Mouse (Mus musculus) liver, postnatal 0 days (tissue): ENCODE measurements around the gene Csnk2a2. TPM values are rescaled to one million over a fixed set of nuclear protein-coding genes. Genes with fewer than 3 reads are reported as not detected.

Experiments
- ATAC-seq: fragments of 200-750 bp; cut with Nextera tagmentation; 2 replicates; pipeline ENCODE4 v1.8.0; 2017; ENCODE audit warnings: mild to moderate bottlenecking, moderate library complexity
- DNase-seq: peaks from one replicate; pipeline ENCODE4 v3.0.0-alpha.2; 2016
- H3K27ac ChIP-seq: fragments of 300-500 bp; sonication (generic); 2 replicates; pipeline ENCODE4 v1.5.1; 2014; ENCODE audit warnings: antibody characterized with exemption, moderate library complexity, mild to moderate bottlenecking, low read depth
- H3K27me3 ChIP-seq: fragments of 300-500 bp; sonication (generic); 2 replicates; pipeline ENCODE4 v1.6.1; 2014; ENCODE audit warnings: low read length, control low read depth, mixed read lengths; ENCODE audit not compliant: insufficient read depth
- H3K36me3 ChIP-seq: fragments of 300-500 bp; sonication (generic); replicated peaks from 2 replicates; pipeline ENCODE4 v1.6.1; 2014; ENCODE audit warnings: mild to moderate bottlenecking, control low read depth, low read length, moderate library complexity, mixed read lengths; ENCODE audit not compliant: insufficient read depth
- H3K4me1 ChIP-seq: fragments of 300-500 bp; sonication (generic); 2 replicates; pipeline ENCODE4 v1.6.1; 2014; ENCODE audit warnings: antibody characterized with exemption, mild to moderate bottlenecking, control low read depth; ENCODE audit not compliant: insufficient read depth
- H3K4me2 ChIP-seq: fragments of 300-500 bp; sonication (generic); 2 replicates; pipeline ENCODE4 v1.6.1; 2014; ENCODE audit warnings: low read depth, mild to moderate bottlenecking, low read length, moderate library complexity, mixed read lengths
- H3K4me3 ChIP-seq: fragments of 300-500 bp; sonication (generic); 2 replicates; pipeline ENCODE4 v1.5.1; 2014; ENCODE audit warnings: low read depth, low read length
- H3K9ac ChIP-seq: fragments of 300-500 bp; sonication (generic); replicated peaks from 2 replicates; pipeline ENCODE4 v1.6.1; 2014; ENCODE audit warnings: mild to moderate bottlenecking, moderate library complexity
- H3K9me3 ChIP-seq: fragments of 300-500 bp; sonication (generic); 2 replicates; pipeline ENCODE4 v1.6.1; 2016; ENCODE audit warnings: mild to moderate bottlenecking, control low read depth, low read length, mixed read lengths
- CTCF ChIP-seq: sonication (generic); IDR thresholded peaks from 2 replicates; pipeline ENCODE4 v1.5.1; 2016; ENCODE audit warnings: antibody characterized with exemption, low read depth
- EP300 ChIP-seq: IDR thresholded peaks from 2 replicates; pipeline ENCODE4 v1.6.1; 2016; ENCODE audit warnings: antibody characterized with exemption, low read depth, mild to moderate bottlenecking
- WGBS: fragments of 180-500 bp; shearing (Covaris S2); extraction: QIAGEN DNeasy Blood & Tissue Kit; methylation state at CpG from one replicate; pipeline ENCODE4 v1.1.7; 2014; ENCODE audit not compliant: insufficient replicate concordance; 5-methylcytosine and 5-hydroxymethylcytosine counted together
- polyA plus RNA-seq: library from polyadenylated mRNA; unstranded; fragments of >200 nt; fragmentation: Nextera tagmentation; extraction: Ambion mirVana; gene quantifications from 2 replicates; pipeline ENCODE4 v1.2.1, GENCODE M21; 2015

The Csnk2a2 gene
- polyA plus RNA-seq, 1 experiment from 2014 or later: 4.7 TPM

DNA sequence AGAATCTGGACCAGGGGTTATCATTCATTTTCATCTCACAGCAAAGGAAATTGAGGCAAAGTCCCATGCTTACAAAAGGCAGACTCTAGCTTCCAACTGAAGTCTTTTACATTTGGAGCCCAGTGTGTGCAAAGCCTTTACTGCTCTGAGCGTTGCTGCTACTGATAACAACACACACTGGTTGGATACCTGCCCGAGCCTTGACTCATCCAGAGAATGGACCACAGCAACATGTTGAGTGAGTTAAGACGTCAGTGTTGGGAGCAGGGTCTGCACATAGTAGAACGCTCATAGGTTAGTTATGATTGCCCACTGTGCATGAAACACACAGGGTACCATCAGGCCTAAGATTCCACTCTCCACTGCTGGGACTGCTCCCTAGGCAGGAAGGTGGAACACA is 34.2 kb upstream of the Csnk2a2 start:
- Histone ChIP-seq H3K27ac (no peak overlapping the region), H3K4me2 (no peak overlapping the region), H3K4me3 (no peak overlapping the region), H3K27me3 (no peaks in the 10 kb centered on the region), H3K9me3 (no peaks in the 10 kb centered on the region), H3K4me1 (no peaks in the 10 kb centered on the region), H3K36me3 (no peaks in the 10 kb centered on the region), H3K9ac (no peak overlapping the region)
- TF ChIP-seq CTCF (no peak), EP300 (no peak)
- DNase-seq: no peak
- no peak for ATAC-seq
- 71% methylated on average over 4 of the region's 4 CpGs for WGBS

DNA sequence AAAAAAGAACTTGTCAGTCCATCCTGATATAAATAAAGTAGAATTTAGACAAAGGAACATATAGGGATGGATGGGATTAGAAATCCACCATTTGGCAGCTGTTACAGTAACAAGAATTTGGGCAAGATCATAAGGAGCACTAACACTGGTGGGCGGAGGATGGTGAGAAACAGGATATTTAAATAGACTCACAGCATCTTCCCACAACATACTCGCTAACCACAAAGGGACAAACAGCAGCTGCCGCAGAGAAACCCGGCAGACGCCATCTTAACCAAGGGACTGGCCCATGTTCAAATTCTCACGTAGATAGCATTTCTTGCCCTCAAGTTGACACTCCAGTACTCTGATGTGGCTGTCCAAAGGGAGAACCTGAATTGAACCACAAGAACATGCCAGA is 27.1 kb upstream of the Csnk2a2 start:
- WGBS: 79% methylated on average over 6 of the region's 6 CpGs
- H3K4me1 ChIP-seq: no peaks in the 10 kb centered on the region
- DNase-seq (no peak), ATAC-seq (no peak)
- H3K4me3 ChIP-seq: no peak overlapping the region
- H3K27ac ChIP-seq: no peak overlapping the region
- TF ChIP-seq EP300 (no peak), CTCF (no peak)
- no peaks in the 10 kb centered on the region for H3K36me3 ChIP-seq
- H3K9ac ChIP-seq: no peak overlapping the region
- H3K4me2 ChIP-seq: no peak overlapping the region
- H3K9me3 ChIP-seq: no peaks in the 10 kb centered on the region
- H3K27me3 ChIP-seq: no peaks in the 10 kb centered on the region

DNA sequence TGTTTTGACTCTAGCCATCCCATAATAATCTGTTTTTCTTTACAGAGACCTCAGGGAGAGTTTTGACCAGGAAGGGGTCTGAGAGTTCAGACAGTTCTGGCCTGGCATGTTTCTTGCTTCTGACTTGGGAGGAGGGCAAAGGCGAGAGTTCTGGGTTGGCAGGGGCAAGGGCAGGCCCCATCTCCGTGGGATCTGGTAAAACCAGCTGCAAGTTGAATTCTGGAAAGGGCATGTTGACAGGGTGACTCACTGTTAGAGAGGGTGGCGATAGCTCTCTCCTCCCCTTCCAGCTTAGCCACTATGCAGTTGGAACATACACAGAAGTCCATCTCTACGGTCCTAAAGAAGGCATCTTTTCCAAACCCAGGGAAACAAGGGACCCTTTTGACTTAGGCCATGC is 23.4 kb upstream of the Csnk2a2 start:
- no peak overlapping the region for H3K4me2 ChIP-seq
- ATAC-seq (no peak), DNase-seq (no peak)
- H3K27me3 ChIP-seq: no peaks in the 10 kb centered on the region
- WGBS: 65% methylated on average over 4 of the region's 4 CpGs
- no peaks in the 10 kb centered on the region for H3K9me3 ChIP-seq
- no peak overlapping the region for H3K9ac ChIP-seq
- H3K4me3 ChIP-seq: no peak overlapping the region
- TF ChIP-seq EP300 (no peak), CTCF (no peak)
- H3K36me3 ChIP-seq: no peaks in the 10 kb centered on the region
- H3K27ac ChIP-seq: no peak overlapping the region
- H3K4me1 ChIP-seq: no peaks in the 10 kb centered on the region

DNA sequence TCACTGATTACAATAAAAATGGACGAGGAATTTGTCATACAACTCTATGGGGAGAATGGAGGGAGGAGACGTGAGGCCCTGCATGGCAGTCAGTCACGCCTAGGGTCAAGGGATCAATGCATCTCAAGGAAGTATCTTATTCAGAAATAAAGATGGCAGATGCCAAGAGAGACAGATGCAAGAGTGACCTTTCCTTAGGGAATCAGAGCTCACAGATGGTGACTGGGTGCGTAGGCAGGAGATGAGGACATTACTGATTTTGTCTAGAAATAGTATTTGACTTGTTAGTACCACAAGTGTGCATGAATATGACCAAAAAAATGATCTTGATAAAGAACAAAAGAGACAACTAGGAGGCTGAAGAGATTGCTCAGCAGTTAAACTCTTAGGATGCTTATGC is 22.4 kb upstream of the Csnk2a2 start:
- Histone ChIP-seq H3K36me3 (no peaks in the 10 kb centered on the region), H3K27me3 (no peaks in the 10 kb centered on the region), H3K4me1 (no peaks in the 10 kb centered on the region), H3K9me3 (no peaks in the 10 kb centered on the region), H3K4me3 (no peak overlapping the region), H3K27ac (no peak overlapping the region), H3K9ac (no peak overlapping the region), H3K4me2 (no peak overlapping the region)
- ATAC-seq (no peak), DNase-seq (no peak)
- TF ChIP-seq CTCF (no peak), EP300 (no peak)
- WGBS: 67% methylated on average over 4 of the region's 4 CpGs

DNA sequence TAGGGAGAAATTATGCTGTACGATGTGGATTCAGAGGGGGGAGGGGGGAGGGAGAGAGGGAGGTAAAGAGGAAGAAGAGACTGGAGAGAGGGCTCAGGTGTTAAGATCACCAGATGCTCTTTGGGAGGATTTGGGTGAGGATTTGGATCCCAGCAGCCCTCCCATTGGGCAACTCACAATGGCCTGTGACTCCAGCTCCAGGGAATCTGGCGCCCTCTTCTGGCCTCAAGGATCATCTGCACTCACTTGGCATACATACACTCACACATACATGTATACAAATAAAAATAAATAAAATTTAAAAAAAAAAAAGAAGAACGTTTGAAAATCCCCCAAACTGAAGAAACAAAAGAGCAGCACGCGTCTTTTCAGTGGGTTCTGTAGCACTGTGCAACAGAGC is 16.4 kb upstream of the Csnk2a2 start:
- Histone ChIP-seq H3K27me3 (no peaks in the 10 kb centered on the region), H3K4me1 (no peaks in the 10 kb centered on the region), H3K4me3 (no peak overlapping the region), H3K27ac (no peak overlapping the region), H3K36me3 (no peaks in the 10 kb centered on the region), H3K9me3 (no peaks in the 10 kb centered on the region), H3K4me2 (no peak overlapping the region), H3K9ac (no peak overlapping the region)
- WGBS: 67% methylated on average over 5 of the region's 5 CpGs
- TF ChIP-seq EP300 (no peak), CTCF (peak; percentile 29; the same call in 1 of the 2 replicates)
- ATAC-seq (no peak), DNase-seq (no peak)

DNA sequence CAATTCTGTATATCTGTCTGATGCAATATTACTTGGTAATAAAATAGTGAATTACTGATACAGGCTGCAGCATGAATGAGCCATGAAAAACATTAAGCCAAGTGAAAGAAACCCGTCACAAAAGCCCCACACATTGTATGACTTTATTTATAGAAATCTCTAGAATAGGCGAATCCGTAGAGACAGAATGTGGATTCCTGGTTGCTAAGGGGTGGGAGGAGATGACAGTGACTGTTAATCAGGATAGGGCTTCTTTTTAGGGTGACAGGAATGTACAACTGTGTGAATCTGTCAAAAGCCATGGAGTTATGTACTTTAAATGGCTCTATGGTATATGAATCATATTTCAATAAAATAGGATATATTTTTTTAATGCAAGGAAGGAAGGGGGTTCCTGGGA is 15.8 kb upstream of the Csnk2a2 start:
- no peaks in the 10 kb centered on the region for H3K27me3 ChIP-seq
- TF ChIP-seq EP300 (no peak), CTCF (no peak)
- no peaks in the 10 kb centered on the region for H3K9me3 ChIP-seq
- no peak overlapping the region for H3K27ac ChIP-seq
- no peak overlapping the region for H3K4me2 ChIP-seq
- H3K9ac ChIP-seq: no peak overlapping the region
- no peaks in the 10 kb centered on the region for H3K4me1 ChIP-seq
- no peaks in the 10 kb centered on the region for H3K36me3 ChIP-seq
- WGBS: 82% methylated on average over 3 of the region's 3 CpGs
- H3K4me3 ChIP-seq: no peak overlapping the region
- DNase-seq: no peak
- no peak for ATAC-seq

DNA sequence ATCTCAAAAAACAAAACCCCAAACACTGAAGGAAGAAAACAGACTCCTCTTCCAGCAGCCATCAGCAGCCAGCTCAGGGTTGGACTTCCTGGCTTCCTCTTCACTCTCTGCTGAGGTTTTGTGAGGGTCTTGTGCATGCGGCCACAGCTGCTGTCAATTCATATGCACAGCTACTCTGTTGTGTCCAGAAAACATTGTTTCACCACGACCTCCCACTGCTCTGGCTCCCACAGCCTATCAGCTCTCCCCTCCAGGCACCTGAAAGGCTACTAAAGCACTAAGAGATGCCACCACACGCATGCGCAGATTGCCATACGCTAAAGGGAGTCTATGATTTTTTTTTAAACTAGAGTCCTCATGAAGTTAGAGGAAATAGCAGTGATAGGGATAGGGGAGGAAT is 15.0 kb upstream of the Csnk2a2 start:
- no peak for TF ChIP-seq EP300
- TF ChIP-seq CTCF: no peak
- WGBS: 55% methylated on average over 5 of the region's 5 CpGs
- ATAC-seq: no peak

More for the DNA sequence above, 15.0 kb upstream of the Csnk2a2 start:
- Histone ChIP-seq H3K4me3 (no peak overlapping the region), H3K9ac (no peak overlapping the region), H3K4me1 (no peaks in the 10 kb centered on the region), H3K36me3 (no peaks in the 10 kb centered on the region), H3K27me3 (no peaks in the 10 kb centered on the region), H3K9me3 (no peaks in the 10 kb centered on the region), H3K4me2 (no peak overlapping the region), H3K27ac (no peak overlapping the region)
- DNase-seq: no peak
